Mouse (Mus musculus): Measurements from ENCODE around the gene Sparc.

- TF ChIP-seq CTCF (IDR thresholded peaks at IDR 0.05; ENCODE audit: low read depth) (no peak), EP300 (IDR thresholded peaks at IDR 0.05; ENCODE audit: low read depth) (no peak)
Observed at GRCm38 (mm10) chr11:55422978-55423377, at the start of gene Sparc.

Data from liver, postnatal 0 days (tissue).